Mouse (Mus musculus) brown adipose tissue, adult 24 weeks (tissue): Measurements from ENCODE around the gene Ak4. TPM values are rescaled to one million over a fixed set of nuclear protein-coding genes. Genes with fewer than 3 reads are reported as not detected.
"Not testable (repeated sequence)": the region's sequence is repeated elsewhere in the genome, so short reads cannot be mapped to it uniquely, and the experiment has no call there.

Experiments
- H3K27ac ChIP-seq: fragments of 200-500 bp; replicated peaks from 2 replicates; pipeline ENCODE4 v1.5.1; 2012; ENCODE audit warnings: low read depth, mild to moderate bottlenecking, low read length
- H3K4me1 ChIP-seq: fragments of 200-500 bp; 2 replicates; pipeline ENCODE4 v1.6.1; 2012; ENCODE audit warnings: low read length, mixed read lengths; ENCODE audit not compliant: control insufficient read depth, insufficient read depth, insufficient read length
- H3K4me3 ChIP-seq: fragments of 200-500 bp; 2 replicates; pipeline ENCODE4 v1.5.1; 2012; ENCODE audit warnings: low read depth, mild to moderate bottlenecking, low read length, moderate library complexity; ENCODE audit not compliant: insufficient read depth
- polyA plus RNA-seq: library from polyadenylated mRNA; stranded (reverse); fragments of >200 nt; gene quantifications from 2 replicates; pipeline ENCODE4 v1.2.4, GENCODE M21; 2012; ENCODE audit not compliant: missing spikeins, insufficient read depth, insufficient read length

The Ak4 gene
- polyA plus RNA-seq, 1 experiment, result 2.4 TPM

GRCm38 (mm10) chr4:101438271-101438670 lies 19.2 kb downstream of the Ak4 start:
- no peak overlapping the region for H3K4me3 ChIP-seq
- no peaks in the 10 kb centered on the region for H3K4me1 ChIP-seq

GRCm38 (mm10) chr4:101439738-101440389 lies 20.8 kb downstream of the Ak4 start:
- H3K4me3 ChIP-seq, result no peak overlapping the region
- no peaks in the 10 kb centered on the region for H3K4me1 ChIP-seq
- H3K27ac ChIP-seq, result no peak overlapping the region

More at GRCm38 (mm10) chr4:101438271-101438670, 19.2 kb downstream of the Ak4 start:
- no peak overlapping the region for H3K27ac ChIP-seq

GRCm38 (mm10) chr4:101442791-101443190 lies 23.7 kb downstream of the Ak4 start:
- H3K4me1 ChIP-seq, result no peaks in the 10 kb centered on the region

GRCm38 (mm10) chr4:101443419-101443991 lies 24.4 kb downstream of the Ak4 start:
- no peaks in the 10 kb centered on the region for H3K4me1 ChIP-seq

More at GRCm38 (mm10) chr4:101442791-101443190, 23.7 kb downstream of the Ak4 start:
- Histone ChIP-seq H3K4me3 (no peak overlapping the region), H3K27ac (no peak overlapping the region)

GRCm38 (mm10) chr4:101445660-101446059 lies 26.6 kb downstream of the Ak4 start:
- Histone ChIP-seq H3K4me1 (no peaks in the 10 kb centered on the region), H3K27ac (no peak overlapping the region), H3K4me3 (no peak overlapping the region)

More at GRCm38 (mm10) chr4:101443419-101443991, 24.4 kb downstream of the Ak4 start:
- Histone ChIP-seq H3K27ac (no peak overlapping the region), H3K4me3 (no peak overlapping the region)

GRCm38 (mm10) chr4:101446606-101447005 lies 27.5 kb downstream of the Ak4 start:
- not testable (repeated sequence) for H3K27ac ChIP-seq, H3K4me1 ChIP-seq, H3K4me3 ChIP-seq

GRCm38 (mm10) chr4:101448701-101449100 lies 29.6 kb downstream of the Ak4 start:
- Histone ChIP-seq H3K4me3 (no peak overlapping the region), H3K4me1 (no peaks in the 10 kb centered on the region), H3K27ac (no peak overlapping the region)

GRCm38 (mm10) chr4:101449344-101449743 lies 30.3 kb downstream of the Ak4 start:
- H3K4me1 ChIP-seq, result no peaks in the 10 kb centered on the region
- no peak overlapping the region for H3K4me3 ChIP-seq
- H3K27ac ChIP-seq, result no peak overlapping the region

GRCm38 (mm10) chr4:101450150-101450780 lies 31.2 kb downstream of the Ak4 start:
- Histone ChIP-seq H3K27ac (no peak overlapping the region), H3K4me3 (no peak overlapping the region), H3K4me1 (no peaks in the 10 kb centered on the region)

- H3K4me1 ChIP-seq, result no peaks in the 10 kb centered on the region
- no peak overlapping the region for H3K4me3 ChIP-seq
Measured at GRCm38 (mm10) chr4:101451089-101451488, 32.0 kb downstream of the Ak4 start.

GRCm38 (mm10) chr4:101452829-101453228 lies 33.8 kb downstream of the Ak4 start:
- H3K4me3 ChIP-seq, result no peak overlapping the region
- no peaks in the 10 kb centered on the region for H3K4me1 ChIP-seq
- no peak overlapping the region for H3K27ac ChIP-seq

More at GRCm38 (mm10) chr4:101451089-101451488, 32.0 kb downstream of the Ak4 start:
- H3K27ac ChIP-seq, result no peak overlapping the region

GRCm38 (mm10) chr4:101457176-101457575 lies 38.1 kb downstream of the Ak4 start:
- no peak overlapping the region for H3K27ac ChIP-seq
- H3K4me1 ChIP-seq, result no peaks in the 10 kb centered on the region
- no peak overlapping the region for H3K4me3 ChIP-seq

- Histone ChIP-seq H3K4me3 (no peak overlapping the region), H3K4me1 (no peaks in the 10 kb centered on the region)
Measured at GRCm38 (mm10) chr4:101458341-101458740, 39.3 kb downstream of the Ak4 start.

GRCm38 (mm10) chr4:101459358-101459757 lies 40.3 kb downstream of the Ak4 start:
- H3K4me1 ChIP-seq, result no peaks in the 10 kb centered on the region
- H3K27ac ChIP-seq, result no peak overlapping the region
- H3K4me3 ChIP-seq, result no peak overlapping the region

More at GRCm38 (mm10) chr4:101458341-101458740, 39.3 kb downstream of the Ak4 start:
- H3K27ac ChIP-seq, result no peak overlapping the region

- no peak overlapping the region for H3K27ac ChIP-seq
- H3K4me3 ChIP-seq, result no peak overlapping the region
- H3K4me1 ChIP-seq, result no peaks in the 10 kb centered on the region
Measured at GRCm38 (mm10) chr4:101460114-101460513, 41.0 kb downstream of the Ak4 start.
